Mouse (Mus musculus): ENCODE measurements around the gene Rho.

The Rho gene

DNA sequence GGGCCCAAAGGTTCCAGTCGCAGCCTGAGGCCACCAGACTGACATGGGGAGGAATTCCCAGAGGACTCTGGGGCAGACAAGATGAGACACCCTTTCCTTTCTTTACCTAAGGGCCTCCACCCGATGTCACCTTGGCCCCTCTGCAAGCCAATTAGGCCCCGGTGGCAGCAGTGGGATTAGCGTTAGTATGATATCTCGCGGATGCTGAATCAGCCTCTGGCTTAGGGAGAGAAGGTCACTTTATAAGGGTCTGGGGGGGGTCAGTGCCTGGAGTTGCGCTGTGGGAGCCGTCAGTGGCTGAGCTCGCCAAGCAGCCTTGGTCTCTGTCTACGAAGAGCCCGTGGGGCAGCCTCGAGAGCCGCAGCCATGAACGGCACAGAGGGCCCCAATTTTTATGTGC lies at the start of gene Rho:
Rho (plus strand) TSS at position 110 of the 400 bp plus-strand sequence.
- no peak for DNase-seq (ENCODE audit: low read depth, low spot score)

DNA sequence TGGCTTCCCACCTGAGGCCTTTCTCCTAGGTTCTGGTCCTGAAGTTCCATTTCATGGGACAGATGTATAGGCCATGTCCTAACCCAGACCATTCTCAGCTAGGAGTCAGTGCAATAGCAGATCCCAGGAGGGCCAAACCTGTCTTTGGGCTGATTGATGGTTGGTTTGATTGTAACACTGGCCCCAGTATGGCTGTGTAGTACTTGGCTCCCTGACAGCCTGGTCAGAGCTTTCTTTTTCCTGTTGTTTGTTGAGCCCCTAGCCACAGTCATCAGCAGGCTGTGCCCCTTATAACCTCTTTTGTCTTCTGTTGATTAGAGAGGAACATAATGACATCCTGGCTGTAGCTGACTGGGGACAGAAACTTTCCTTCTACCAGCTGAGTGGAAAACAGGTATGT lies 47.5 kb upstream of the Rho start:
- DNase-seq (ENCODE audit: low read depth, low spot score): no peak

DNA sequence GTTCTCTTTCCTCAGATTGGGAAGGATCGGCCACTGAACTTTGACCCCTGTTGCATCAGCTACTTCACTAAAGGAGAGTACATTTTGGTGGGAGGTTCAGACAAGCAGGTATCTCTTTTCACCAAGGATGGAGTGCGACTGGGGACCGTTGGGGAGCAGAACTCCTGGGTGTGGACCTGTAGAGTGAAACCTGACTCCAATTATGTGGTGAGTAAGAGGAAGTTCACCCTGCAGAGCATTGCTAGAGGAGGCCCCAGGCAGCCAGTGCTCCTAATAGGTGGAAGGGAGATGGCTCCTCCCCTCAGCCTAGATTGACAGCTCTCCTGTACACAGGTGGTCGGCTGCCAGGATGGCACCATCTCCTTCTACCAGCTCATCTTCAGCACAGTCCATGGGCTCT lies 44.7 kb upstream of the Rho start:
- peak; percentile 86 for DNase-seq (ENCODE audit: low read depth, low spot score)

DNA sequence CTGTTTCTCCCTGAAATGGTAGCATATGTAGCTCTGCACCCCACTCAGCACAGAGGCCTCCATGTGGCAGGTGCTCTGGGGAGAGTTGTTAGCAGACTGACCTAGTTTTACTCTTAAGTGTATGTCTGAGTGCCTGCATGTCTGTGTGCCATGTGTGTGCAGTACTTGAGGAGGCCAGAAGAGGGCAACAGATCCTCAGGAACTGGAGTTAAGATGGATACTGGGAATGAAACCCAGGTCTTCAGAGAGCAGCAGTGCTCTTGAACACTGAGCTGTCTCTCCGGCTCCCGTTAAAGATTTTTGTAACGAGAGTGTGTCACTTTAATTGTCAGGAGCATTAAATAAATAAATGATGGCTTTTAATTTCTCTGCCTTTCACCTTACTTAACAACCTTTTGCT lies 43.3 kb upstream of the Rho start:
- DNase-seq (ENCODE audit: low read depth, low spot score): peak; percentile 81

DNA sequence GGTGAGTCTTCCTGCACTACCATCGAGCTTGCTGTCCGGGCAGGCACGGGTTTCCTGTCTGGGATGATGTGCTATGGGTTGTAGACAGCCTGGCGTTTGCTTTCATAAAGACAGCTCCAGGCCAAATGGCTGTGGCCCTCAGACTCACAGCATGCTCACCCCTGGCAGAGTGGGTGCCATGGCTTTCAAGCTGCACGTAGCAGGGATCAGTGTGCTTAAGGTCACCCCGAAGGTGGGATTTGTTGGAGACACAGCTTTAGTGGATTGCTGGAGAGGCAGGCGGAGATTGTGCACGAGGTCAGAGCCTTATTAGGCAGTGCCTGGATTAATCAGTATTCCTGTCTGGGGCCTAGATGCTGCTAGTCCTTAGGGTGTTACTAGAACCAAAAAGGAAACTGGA lies 40.9 kb upstream of the Rho start:
- DNase-seq (ENCODE audit: low read depth, low spot score): no peak

DNA sequence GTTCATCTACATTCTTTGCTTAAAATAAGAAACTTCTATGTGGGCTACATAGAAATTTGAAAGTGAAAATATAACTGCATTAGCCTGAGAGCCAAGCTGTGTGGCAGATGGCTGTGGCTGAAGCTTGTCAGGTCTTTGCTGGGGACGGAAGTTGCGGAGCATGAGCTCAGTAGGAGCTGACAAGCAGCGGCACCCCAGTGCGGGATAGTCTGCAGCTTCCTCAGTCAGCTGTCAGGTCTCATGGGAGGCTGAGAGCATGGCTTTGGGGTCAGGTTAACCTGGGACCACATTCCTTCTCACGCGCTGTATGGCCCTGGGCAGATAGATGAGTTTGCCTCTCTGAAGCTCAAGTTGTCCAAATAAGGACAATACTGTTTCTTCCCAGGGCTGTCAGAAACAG lies 40.5 kb upstream of the Rho start:
- no peak for DNase-seq (ENCODE audit: low read depth, low spot score)

DNA sequence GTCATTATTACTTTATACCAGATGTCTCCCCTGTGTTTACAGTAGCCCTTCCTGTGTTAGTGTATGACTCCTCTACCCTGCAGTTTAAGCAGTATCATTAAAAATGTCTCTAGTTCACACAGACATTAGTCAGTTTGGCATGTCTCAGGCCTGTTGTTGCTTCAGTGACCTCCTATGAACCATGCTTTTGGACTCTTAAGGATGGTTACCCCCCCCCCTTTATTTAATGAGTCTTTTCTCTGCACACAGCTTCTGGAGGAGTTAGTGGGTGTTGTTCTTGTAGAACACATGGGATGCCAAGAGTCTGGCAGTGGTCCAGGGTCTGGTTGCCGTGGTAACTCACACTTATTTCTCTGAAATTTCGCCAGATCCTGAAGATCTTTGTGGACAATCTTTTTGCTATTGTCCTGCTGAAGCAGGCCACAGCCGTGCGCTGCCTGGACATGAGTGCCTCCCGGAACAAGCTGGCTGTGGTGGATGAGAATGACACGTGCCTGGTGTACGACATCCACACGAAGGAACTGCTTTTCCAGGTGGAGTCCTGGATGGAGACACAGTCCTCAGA lies 40.0 kb upstream of the Rho start:
- DNase-seq (ENCODE audit: low read depth, low spot score): no peak

DNA sequence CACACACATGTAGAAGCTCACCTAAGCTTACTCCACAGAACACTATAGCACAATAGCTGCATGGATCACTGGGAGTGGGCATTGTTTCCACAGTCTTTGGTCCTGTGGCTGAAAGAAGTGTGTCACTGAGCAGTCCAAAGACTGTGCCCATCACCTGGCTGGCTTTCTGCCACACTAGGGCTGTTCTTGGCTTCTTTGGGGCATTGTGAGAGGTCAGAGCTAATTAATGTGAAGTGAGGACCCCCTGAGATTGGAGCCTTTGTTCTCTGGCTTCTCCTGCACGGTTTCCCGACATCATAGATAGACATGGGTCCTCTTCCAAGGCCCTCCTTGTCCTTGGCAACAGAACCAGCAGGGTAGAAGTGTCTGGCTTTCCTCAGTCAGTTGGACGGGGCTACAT lies 39.2 kb upstream of the Rho start:
- DNase-seq (ENCODE audit: low read depth, low spot score): no peak

DNA sequence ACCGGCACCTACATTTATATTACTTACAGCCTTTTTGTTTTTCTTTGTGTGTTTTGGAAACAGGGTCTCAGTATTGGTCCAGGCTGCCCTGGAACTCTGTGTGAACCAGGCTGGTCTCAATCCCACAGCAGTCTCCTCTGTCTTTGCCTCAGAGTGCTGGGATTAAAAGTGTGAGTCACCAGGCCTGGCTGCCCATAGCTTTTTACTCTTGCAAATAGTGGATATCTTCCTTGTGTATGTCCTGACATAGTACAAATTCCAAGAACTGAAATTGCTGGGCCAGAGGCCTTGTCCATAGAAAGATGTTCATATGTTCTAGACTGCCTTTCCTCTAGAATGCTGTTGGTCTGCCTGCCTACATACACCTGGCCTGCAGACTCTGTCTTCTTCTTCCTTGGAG lies 35.2 kb upstream of the Rho start:
- DNase-seq (ENCODE audit: low read depth, low spot score): no peak

DNA sequence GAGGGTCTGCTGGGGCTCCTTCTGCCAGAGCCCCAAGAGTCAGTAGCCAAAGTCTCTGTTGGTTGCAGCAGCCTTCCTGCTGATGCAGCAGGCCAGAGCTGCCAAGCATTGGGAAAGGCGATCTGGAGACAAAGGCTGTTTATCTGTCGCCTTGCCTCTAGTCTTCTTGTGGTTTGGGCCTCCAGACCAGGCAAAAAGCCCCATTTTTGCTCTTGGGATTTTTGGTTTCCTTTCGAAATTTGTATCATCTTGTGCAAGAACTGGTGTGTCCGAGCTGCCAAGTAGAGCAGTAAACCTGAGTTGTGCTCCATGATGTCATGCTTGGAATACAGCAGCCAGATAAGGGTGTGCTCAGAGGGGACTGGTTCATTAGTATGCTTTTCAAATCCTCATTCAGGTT lies 34.4 kb upstream of the Rho start:
- no peak for DNase-seq (ENCODE audit: low read depth, low spot score)

DNA sequence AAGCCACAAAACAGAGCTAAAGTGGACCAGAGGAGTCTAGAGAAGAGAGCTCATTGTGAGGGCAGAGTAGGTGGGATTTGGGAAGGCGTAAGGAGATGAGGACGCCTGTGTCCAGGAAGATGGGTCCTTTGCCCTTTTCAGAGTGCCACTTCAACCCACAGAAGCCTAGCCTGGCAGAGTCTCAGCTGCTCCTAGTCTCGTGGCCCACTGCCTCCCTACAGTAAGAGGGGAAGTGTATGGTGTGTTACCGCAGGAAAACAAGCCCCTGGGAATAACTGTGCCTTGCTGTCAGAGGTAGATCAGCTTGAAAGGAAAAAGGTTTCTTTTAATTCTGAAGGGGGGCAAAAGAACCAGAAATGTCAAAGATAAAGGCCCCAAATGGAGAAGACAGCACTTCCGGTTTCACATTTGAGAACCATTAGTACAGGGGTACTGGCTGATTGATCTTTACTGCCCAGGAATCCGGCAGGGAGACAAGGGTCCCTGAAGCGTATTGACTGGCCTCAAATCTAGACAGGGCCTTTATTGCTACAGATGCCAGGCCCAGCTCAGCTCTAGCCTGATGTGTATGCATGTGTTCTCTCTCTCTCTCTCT lies 33.5 kb upstream of the Rho start:
- DNase-seq (ENCODE audit: low read depth, low spot score): no peak

DNA sequence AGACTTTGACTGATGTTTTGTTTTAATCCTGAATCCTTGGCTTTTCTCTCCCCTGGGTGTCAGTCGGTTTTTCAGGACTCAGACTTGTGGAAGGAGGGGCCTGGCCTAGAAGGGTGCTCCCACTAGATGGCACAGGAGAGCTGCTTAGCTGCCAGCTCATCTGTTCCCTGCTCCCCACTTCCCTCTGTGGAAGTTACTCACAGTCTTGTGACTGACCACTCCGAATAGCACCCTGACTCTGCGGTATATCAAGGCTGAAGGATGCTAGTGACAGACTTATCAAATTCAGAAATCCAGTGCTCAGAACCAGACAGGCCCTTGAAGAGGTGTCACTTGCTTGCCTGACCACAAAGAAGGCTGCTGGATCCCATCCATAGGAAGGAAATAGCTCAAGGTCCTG lies 30.5 kb upstream of the Rho start:
- peak; percentile 30 for DNase-seq (ENCODE audit: low read depth, low spot score)

DNA sequence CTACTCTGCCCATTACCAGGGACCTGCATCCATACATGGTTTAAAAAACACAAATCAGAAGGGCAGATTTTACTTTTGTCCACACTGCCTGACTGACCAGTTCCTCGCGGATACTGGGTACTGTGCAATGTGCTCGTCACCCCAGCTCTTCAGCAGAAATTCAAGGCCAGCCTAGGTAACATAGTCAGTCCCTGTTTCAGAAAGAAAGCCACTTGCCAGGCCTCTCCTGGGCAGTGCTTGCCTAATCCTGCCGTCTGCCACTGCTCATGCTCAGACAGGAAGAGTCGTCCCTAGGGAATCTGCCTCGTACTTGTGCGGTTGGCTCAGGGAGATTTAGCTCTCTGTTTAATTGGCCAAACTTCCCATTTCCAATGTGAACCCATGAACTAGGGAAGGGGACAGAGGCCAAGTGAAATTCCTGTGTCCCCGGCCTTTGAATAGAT lies 30.0 kb upstream of the Rho start:
- DNase-seq (ENCODE audit: low read depth, low spot score): no peak

DNA sequence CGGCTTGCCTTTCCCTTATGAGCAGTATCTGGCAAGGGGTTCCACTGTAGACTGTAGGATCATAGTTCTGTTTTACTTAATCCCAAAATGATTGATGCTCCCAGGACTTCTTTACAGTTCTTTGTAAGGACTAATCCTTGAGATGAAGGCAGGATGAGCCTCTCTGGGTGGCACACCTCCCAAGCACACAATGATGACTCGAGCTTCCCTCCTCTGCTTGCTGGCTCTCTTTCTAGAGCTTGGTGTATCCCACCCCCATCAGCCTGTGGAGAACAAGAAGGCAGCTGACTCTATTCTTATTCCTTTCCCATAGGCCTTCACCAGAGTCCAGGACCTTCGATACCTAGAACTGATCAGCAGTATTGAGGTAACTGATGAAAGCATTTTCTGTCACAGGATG lies 29.0 kb upstream of the Rho start:
- DNase-seq (ENCODE audit: low read depth, low spot score): no peak

DNA sequence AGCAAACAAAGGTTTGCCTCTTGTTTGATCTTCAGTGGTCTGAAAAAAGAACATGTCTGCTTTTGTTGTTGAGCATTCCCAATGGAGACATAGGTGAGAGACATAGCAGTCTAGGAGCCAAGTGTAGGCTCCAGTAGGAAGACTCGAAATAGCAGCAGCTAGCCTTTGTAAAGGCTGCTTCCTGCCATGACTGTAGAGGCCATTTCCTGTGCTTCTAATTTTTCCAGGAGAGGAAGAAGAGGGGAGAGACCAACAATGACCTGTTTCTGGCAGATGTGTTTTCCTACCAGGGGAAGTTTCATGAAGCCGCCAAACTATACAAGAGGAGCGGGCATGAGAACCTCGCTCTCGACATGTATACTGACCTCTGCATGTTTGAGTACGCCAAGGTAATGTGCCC lies 26.0 kb upstream of the Rho start:
- no peak for DNase-seq (ENCODE audit: low read depth, low spot score)

DNA sequence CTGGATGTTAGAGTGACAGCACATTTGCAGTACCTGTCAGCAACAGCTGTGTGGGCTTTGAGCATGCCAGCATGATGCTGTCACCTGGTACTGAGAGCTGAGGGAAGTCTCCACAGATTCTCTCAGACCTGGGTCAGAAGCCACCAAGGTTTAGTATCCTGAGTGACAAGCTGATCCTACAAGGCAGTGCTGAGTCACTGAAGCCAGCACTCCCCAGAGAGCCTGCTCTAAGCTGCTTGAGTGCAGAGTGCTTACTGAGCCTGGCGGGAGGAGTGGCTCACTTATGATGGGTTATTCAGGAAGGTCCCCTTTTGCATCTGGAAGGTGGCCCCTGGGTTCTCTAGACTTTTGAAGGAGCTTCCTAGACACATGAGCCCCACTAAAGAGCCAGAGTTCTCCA lies 25.1 kb upstream of the Rho start:
- no peak for DNase-seq (ENCODE audit: low read depth, low spot score)

DNA sequence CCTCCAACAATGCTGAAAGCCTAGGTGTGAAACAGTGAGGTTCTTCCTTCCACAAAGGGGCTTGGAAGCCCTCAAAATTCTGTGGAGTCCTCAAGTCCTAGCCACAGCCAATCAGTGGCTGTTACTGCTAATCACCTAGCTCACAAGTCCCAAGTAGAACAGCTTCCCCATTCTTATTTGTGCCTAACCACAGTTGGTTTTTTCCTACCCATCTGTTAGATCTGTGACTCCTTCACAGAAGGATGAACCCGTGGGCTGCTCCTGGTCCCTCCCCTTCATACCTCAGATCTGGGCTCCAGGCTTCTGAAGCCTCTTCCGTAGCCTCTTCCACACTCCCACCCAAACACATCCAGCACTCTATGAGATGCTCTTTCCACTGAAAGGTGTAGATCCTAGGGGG lies 24.7 kb upstream of the Rho start:
- no peak for DNase-seq (ENCODE audit: low read depth, low spot score)

DNA sequence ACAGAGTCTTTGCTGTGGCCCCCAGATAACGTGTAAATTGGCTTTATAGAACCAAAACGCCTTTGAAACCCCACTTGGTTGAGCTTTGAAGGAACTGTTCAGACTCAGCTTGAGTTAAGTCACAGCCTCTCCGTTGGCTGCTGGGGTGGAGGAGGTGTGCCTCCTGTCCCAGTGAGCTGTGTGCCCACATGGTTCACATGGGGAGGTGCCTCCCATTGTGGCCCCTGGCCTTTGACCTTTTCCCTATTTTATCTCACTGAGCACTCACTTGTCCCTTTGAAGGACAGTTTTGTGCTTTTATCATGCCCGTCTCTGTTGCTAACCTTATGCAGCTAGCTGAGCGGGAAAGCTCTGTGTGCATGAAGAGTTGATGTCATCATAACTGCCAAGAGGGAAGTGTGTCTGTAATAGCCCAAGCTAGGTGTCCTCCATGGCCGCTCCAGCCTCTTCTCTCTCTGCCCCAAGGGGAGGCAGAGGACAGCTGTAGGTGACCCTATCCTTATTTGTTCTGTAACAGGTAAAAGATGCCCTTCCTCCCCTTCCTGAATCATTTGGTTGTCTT lies 23.0 kb upstream of the Rho start:
- no peak for DNase-seq (ENCODE audit: low read depth, low spot score)

DNA sequence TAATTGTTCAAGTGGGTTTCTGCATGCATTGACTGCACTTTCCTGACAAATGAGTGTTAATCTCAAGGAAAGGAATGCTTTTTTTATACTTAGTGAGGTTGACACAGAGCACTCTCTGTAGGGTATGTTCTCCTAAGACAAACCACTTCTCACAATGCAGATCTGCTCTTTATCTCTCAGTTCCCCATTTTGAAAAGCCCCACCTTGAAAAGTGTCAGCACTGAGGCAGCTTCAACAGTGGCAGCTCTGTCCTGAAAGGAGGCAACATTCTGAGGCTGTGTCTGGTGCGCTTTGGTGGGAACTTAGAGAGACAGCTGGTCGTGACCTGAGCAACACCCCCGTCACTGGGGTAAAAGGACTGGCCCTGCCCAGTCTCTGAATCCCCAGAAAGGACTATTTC lies 22.5 kb upstream of the Rho start:
- no peak for DNase-seq (ENCODE audit: low read depth, low spot score)

DNA sequence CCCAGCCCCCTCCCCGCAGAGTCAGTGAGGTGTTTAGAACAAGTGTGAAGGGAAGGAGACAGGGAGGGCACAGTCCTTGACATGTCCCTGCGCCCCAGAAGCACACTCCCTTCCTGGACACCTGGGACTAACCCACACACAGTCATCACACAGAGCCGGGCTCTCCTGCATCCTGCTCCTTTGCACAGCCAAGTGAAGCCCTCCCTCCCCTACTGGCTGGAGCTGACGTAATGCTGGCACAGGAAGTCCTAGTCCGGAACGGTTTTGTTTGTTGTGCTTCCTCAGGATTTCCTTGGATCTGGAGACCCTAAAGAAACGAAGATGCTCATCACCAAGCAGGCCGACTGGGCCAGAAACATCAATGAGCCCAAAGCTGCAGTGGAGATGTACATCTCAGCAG lies 21.6 kb upstream of the Rho start:
- DNase-seq (ENCODE audit: low read depth, low spot score): no peak

DNA sequence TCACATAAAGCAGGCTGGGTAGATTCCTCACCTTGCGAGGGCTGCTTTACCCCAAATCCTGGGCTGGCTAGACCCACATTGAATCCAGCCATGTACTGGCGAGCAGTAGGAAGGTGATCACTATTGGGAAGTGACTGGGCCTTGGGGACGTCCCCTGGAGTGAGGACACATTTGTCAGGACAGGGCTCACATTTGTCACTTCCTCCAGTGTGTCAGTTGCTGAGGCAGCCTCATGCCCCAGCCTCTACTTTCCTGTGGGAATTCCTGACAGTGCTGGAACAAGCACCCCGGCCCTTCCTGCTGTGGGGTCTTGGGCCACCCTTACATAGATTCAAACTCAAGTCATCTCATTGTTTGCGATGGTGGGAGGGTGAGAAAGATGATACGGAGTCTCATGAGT lies 19.8 kb upstream of the Rho start:
- DNase-seq (ENCODE audit: low read depth, low spot score): no peak

DNA sequence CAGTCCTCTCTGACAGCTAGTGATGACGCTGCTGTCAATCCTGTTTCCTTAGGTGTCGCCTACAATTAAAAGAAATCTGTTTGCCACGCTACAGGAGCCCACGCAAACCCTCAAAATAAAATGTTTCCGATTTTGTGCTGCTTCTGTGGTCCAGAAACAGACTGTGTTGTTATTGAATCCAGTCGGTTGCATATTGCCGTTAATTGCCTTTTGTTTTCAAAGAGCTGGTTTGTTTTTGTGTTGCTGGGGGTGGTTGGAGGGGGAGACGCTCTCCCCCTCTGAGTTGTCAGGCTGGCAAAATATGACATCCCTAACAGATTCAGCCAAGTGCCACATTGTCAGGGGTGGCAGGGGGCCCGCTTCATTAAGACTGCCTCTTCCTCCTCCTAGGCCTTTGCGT lies 18.1 kb upstream of the Rho start:
- DNase-seq (ENCODE audit: low read depth, low spot score): no peak

DNA sequence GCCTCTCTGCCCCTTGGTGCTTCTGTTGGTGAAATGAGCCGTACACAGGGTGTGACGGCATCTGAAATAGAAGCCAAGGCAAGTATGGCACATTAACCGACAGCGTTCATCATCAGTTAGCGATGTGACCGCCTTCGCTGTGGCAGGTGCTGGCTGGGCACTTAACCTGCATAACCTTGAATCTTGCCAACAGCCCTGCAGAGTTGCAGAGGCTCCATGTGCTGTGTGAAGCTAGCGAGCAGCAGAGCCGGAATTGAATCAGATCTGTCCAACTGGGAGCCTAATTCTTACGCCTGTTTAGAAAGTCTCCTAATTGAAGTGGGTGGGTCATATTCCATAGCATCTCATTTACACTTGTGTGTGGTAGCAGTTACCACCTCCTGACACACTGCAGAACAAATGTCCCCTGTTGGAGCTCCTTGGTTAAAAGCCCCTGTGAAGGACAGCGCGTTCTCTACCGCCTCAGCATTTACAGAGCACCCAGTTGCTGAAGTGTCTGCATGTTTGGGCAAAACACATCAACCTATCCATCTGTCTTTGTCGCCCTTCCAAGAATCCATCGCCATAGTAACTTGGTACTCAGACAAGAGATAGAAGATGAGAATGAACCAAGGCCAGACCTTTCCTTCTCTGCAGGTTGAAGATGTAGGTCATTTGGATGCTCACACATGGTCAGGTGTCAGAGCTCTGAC lies 16.9 kb upstream of the Rho start:
- no peak for DNase-seq (ENCODE audit: low read depth, low spot score)

All from ES-CJ7 (cell line).